Mouse (Mus musculus): ENCODE data around the gene Srrt. TPM values are rescaled to one million over a fixed set of nuclear protein-coding genes. Genes with fewer than 3 reads are reported as not detected.

Gene Srrt
- polyA plus RNA-seq, 1 experiment from 2014 or later: 90.7 TPM

GRCm38 (mm10) chr5:137346983-137347382, 39.5 kb upstream of the Srrt start:
- no peak for ATAC-seq (ENCODE audit: low FRiP score)
- Histone ChIP-seq H3K4me3 (replicated peaks) (no peak overlapping the region), H3K27ac (replicated peaks) (no peak overlapping the region), H3K27me3 (replicated peaks) (peaks cover 26% of the 10 kb centered on the region), H3K36me3 (no peaks in the 10 kb centered on the region), H3K9me3 (replicated peaks) (no peaks in the 10 kb centered on the region), H3K4me2 (no peak overlapping the region), H3K4me1 (peaks cover 35% of the 10 kb centered on the region), H3K9ac (replicated peaks) (no peak overlapping the region)
- WGBS: 93% methylated on average over 4 of the region's 4 CpGs

DNA sequence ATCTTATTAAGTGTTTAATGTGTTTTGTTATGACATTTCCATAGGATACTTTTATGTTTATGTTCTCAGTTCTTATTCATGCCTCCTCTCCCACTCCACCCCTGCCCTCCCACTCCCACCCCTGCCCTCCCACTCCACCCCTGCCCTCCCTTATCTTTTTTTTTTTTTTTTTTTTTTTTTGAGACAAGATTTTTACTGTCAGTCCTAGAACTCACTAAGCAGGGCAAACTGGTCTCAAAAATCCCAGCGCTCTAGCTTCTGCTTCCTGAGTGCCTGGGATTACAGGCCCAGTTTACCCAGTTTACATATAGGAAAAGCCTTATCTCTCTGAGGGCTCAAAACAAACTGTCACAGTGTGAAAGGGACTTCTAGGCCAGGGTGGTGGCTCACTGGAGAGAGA, 38.9 kb upstream of the Srrt start:
- H3K36me3 ChIP-seq: no peaks in the 10 kb centered on the region
- WGBS: 87% methylated on average over 1 of the region's 1 CpGs
- H3K4me3 ChIP-seq (replicated peaks): no peak overlapping the region

DNA sequence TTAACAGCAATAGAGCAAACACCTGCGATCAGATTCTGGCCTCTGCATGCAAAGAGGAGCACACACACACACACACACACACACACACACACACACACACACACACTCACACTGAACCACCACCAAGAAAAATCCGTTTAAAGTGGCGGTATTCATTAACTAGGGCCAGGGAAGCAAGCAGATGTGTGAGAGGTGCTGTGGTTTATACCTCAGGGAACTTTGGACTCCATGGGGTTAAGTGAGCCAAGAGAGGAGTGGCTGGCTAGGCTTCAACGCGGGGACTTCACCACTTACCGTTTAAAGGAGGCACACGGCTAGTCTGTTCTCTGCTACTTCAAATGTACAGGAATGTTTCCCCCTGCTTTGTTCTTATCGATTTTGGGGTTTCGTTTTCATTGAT, 38.3 kb upstream of the Srrt start:
- WGBS: 22% methylated on average over 9 of the region's 9 CpGs
- H3K4me1 ChIP-seq: peaks cover 25% of the 10 kb centered on the region
- no peaks in the 10 kb centered on the region for H3K9me3 ChIP-seq (replicated peaks)
- no peak for ATAC-seq (ENCODE audit: low FRiP score)
- no peaks in the 10 kb centered on the region for H3K36me3 ChIP-seq
- no peak overlapping the region for H3K4me3 ChIP-seq (replicated peaks)
- no peak overlapping the region for H3K9ac ChIP-seq (replicated peaks)
- H3K27ac ChIP-seq (replicated peaks): no peak overlapping the region
- no peak overlapping the region for H3K4me2 ChIP-seq
- H3K27me3 ChIP-seq (replicated peaks): peaks cover 23% of the 10 kb centered on the region

More for the DNA sequence above, 38.9 kb upstream of the Srrt start:
- Histone ChIP-seq H3K9me3 (replicated peaks) (no peaks in the 10 kb centered on the region), H3K27ac (replicated peaks) (no peak overlapping the region), H3K9ac (replicated peaks) (no peak overlapping the region), H3K4me2 (no peak overlapping the region), H3K4me1 (peaks cover 31% of the 10 kb centered on the region), H3K27me3 (replicated peaks) (peaks cover 26% of the 10 kb centered on the region)
- ATAC-seq (ENCODE audit: low FRiP score): no peak

- no peak overlapping the region for H3K9ac ChIP-seq (replicated peaks)
- no peak for ATAC-seq (ENCODE audit: low FRiP score)
- no peak overlapping the region for H3K4me2 ChIP-seq
- peaks cover 22% of the 10 kb centered on the region for H3K4me1 ChIP-seq
- no peaks in the 10 kb centered on the region for H3K9me3 ChIP-seq (replicated peaks)
- no peak overlapping the region for H3K4me3 ChIP-seq (replicated peaks)
- H3K27me3 ChIP-seq (replicated peaks): peaks cover 4% of the 10 kb centered on the region
- H3K36me3 ChIP-seq: no peaks in the 10 kb centered on the region
- H3K27ac ChIP-seq (replicated peaks): no peak overlapping the region
These were observed 36.4 kb upstream of the Srrt start for GRCm38 (mm10) chr5:137343869-137344268.

GRCm38 (mm10) chr5:137343412-137343811, 35.9 kb upstream of the Srrt start:
- Histone ChIP-seq H3K27ac (replicated peaks) (no peak overlapping the region), H3K9me3 (replicated peaks) (no peaks in the 10 kb centered on the region), H3K36me3 (no peaks in the 10 kb centered on the region), H3K27me3 (replicated peaks) (no peaks in the 10 kb centered on the region; the same call in none of the 2 replicates), H3K9ac (replicated peaks) (no peak overlapping the region), H3K4me1 (peaks cover 22% of the 10 kb centered on the region), H3K4me2 (no peak overlapping the region), H3K4me3 (replicated peaks) (no peak overlapping the region)
- 96% methylated on average over 5 of the region's 5 CpGs for WGBS
- no peak for ATAC-seq (ENCODE audit: low FRiP score)

DNA sequence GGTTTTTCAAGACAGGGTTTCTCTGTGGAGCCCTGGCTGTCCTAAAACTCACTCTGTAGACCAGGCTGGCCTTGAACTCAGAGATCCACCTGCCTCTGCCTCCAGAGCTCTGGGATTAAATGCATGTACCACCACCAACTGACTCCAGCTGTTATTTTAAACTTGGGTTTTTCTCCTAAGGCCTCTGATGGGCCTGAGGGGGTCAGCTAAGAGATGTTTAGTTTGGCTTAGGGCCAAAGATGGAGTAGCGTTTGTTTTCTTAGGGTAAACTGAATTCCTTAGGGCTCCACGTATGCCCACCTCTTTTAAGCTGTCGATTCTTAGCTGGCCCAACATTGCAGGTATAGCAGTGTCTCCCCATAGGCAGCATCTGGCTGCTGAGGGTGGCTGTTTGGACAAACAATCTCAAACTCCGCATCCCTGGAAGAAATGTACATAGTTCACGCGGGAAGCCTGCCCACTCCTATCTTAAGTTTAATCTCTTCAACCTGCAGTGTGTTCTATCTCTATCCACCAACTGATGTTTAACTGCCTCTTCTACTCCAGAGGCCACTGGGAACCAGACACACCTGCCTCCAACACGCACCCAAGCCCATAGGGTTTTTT, 35.0 kb upstream of the Srrt start:
- no peak for ATAC-seq (ENCODE audit: low FRiP score)
- H3K9me3 ChIP-seq (replicated peaks): no peaks in the 10 kb centered on the region
- no peak overlapping the region for H3K4me3 ChIP-seq (replicated peaks)
- H3K36me3 ChIP-seq: no peaks in the 10 kb centered on the region
- no peak overlapping the region for H3K9ac ChIP-seq (replicated peaks)
- 74% methylated on average over 7 of the region's 7 CpGs for WGBS
- no peak overlapping the region for H3K4me2 ChIP-seq
- no peak overlapping the region for H3K27ac ChIP-seq (replicated peaks)
- no peaks in the 10 kb centered on the region; the same call in 1 of the 2 replicates for H3K27me3 ChIP-seq (replicated peaks)
- H3K4me1 ChIP-seq: peaks cover 23% of the 10 kb centered on the region

DNA sequence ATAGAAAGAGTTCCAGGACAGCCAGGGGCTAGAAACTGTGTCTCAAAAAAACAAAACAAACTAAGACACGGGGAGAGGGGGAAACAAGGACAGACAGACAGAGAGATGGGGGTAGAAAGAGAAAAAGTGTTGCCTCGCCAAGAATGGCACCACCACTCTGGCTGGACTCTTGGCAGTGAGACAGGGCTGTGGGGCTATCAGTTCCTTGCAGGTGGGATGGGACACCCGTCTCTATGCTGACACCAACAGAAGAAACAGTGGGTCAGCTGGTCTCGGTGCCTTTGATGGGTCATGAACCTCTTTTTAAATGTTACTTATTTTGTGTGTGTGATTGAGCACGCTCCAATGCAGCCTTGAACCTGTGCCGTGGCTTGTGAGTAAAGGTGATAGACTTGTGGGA, 32.7 kb upstream of the Srrt start:
- no peak overlapping the region for H3K9ac ChIP-seq (replicated peaks)
- H3K4me2 ChIP-seq: peak overlapping the region; percentile 85
- peak overlapping the region; percentile 41 for H3K4me3 ChIP-seq (replicated peaks)
- no peaks in the 10 kb centered on the region for H3K27me3 ChIP-seq (replicated peaks)
- ATAC-seq (ENCODE audit: low FRiP score): no peak
- peak overlapping the region; percentile 80 for H3K27ac ChIP-seq (replicated peaks)
- no peaks in the 10 kb centered on the region for H3K9me3 ChIP-seq (replicated peaks)
- no peaks in the 10 kb centered on the region for H3K36me3 ChIP-seq
- peaks cover 25% of the 10 kb centered on the region for H3K4me1 ChIP-seq
- WGBS: 75% methylated on average over 6 of the region's 6 CpGs

DNA sequence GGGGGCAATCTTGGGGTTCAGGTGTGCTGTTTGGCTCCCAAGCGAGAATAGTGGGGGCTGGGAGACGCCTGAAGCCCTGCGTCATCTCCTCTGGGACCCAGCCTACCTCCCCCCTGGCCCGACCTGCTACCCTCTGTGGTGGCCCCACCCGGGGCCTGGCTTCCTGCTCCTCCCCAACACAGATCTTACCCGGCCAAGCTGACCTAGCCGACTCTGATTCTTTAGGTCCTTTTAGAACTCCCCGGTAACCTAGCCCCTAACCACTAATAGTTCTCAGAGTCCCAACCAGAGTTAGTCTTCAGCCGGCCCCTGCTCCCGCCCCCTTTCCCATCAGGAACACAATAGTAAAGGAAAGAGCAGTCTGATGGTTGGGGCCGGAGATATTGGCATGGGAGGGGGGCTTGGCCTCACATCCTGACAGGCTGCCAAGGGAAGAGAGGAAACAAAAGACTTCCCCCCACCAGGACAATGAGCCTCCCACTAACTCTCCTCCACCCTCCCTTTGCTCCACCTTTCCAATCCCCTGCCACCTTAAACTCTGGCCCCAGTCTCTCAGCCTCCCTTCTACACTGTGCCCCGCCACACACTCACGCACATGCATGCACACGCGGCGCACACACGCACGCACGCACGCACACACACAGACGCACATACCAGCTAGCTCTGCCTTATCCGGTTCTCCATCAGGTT, 32.0 kb upstream of the Srrt start:
- ATAC-seq (ENCODE audit: low FRiP score): peak; percentile 55
- peak overlapping the region; percentile 54 for H3K9ac ChIP-seq (replicated peaks)

GRCm38 (mm10) chr5:137338663-137339289, 31.3 kb upstream of the Srrt start:
- H3K9ac ChIP-seq (replicated peaks): peak overlapping the region; percentile 54
- peak overlapping the region; percentile 85 for H3K4me2 ChIP-seq
- ATAC-seq (ENCODE audit: low FRiP score): peak; percentile 22
- H3K27ac ChIP-seq (replicated peaks): peak overlapping the region; percentile 80
- H3K27me3 ChIP-seq (replicated peaks): no peaks in the 10 kb centered on the region
- peak overlapping the region; percentile 41 for H3K4me3 ChIP-seq (replicated peaks)
- no peaks in the 10 kb centered on the region for H3K9me3 ChIP-seq (replicated peaks)
- peaks cover 29% of the 10 kb centered on the region for H3K4me1 ChIP-seq
- WGBS: under 1% methylated on average over 11 of the region's 11 CpGs
- H3K36me3 ChIP-seq: no peaks in the 10 kb centered on the region

More for the DNA sequence above, 32.0 kb upstream of the Srrt start:
- H3K27ac ChIP-seq (replicated peaks): peak overlapping the region; percentile 80
- peak overlapping the region; percentile 41 for H3K4me3 ChIP-seq (replicated peaks)
- 6% methylated on average over 22 of the region's 22 CpGs for WGBS
- no peaks in the 10 kb centered on the region for H3K36me3 ChIP-seq
- peaks cover 25% of the 10 kb centered on the region for H3K4me1 ChIP-seq
- peak overlapping the region; percentile 85 for H3K4me2 ChIP-seq
- no peaks in the 10 kb centered on the region for H3K27me3 ChIP-seq (replicated peaks)
- no peaks in the 10 kb centered on the region for H3K9me3 ChIP-seq (replicated peaks)

DNA sequence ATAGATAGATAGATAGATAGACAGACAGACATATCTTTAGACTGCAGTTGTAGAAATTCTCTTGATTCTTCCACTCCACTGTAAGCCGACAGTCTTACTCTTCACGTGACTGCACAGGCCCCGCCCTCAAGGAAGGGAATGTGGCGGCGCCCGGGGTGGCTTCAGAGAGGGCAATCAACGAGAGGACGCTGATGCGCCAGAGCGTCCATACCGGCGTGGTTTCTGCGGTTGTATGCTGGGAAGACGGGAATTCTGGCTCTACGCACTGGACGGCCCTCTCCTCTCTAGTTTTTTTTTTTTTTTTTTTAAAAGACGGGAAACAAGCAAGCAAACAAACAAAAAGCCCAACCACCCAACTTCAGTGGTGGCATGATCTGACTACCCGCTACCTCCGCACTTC, 30.8 kb upstream of the Srrt start:
- WGBS: under 1% methylated on average over 19 of the region's 19 CpGs
- H3K27me3 ChIP-seq (replicated peaks): no peaks in the 10 kb centered on the region
- H3K4me2 ChIP-seq: peak overlapping the region; percentile 85
- no peaks in the 10 kb centered on the region for H3K36me3 ChIP-seq
- peak overlapping the region; percentile 41 for H3K4me3 ChIP-seq (replicated peaks)
- peak overlapping the region; percentile 54 for H3K9ac ChIP-seq (replicated peaks)
- peaks cover 29% of the 10 kb centered on the region for H3K4me1 ChIP-seq
- H3K9me3 ChIP-seq (replicated peaks): no peaks in the 10 kb centered on the region
- ATAC-seq (ENCODE audit: low FRiP score): peak; percentile 83
- H3K27ac ChIP-seq (replicated peaks): peak overlapping the region; percentile 80

- Histone ChIP-seq H3K27me3 (replicated peaks) (no peaks in the 10 kb centered on the region), H3K9me3 (replicated peaks) (no peaks in the 10 kb centered on the region), H3K36me3 (no peaks in the 10 kb centered on the region), H3K4me2 (no peak overlapping the region), H3K4me1 (peaks cover 38% of the 10 kb centered on the region), H3K27ac (replicated peaks) (no peak overlapping the region), H3K9ac (replicated peaks) (no peak overlapping the region), H3K4me3 (replicated peaks) (no peak overlapping the region)
- no peak for ATAC-seq (ENCODE audit: low FRiP score)
- 67% methylated on average over 8 of the region's 8 CpGs for WGBS
These were observed 29.7 kb upstream of the Srrt start for GRCm38 (mm10) chr5:137337190-137337589.

DNA sequence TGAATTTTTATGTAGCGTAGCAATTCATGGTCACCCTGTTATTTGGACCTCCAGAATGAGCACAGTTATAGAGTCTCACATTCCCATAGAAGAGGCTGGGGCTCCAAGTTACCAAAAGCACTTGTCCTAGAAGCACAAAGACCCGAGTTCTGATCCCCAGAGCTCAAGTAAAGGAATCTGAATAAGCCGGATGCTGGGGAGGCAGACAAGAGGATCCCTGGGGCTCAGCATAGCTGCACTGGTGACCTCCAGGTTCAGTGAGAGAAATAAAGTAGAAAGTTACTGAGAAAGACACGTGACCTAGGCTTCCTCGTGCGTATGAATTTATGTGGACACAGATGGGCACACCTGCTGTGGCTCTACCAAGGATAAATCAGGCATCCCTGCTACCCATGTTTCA, 27.6 kb upstream of the Srrt start:
- H3K9me3 ChIP-seq (replicated peaks): no peaks in the 10 kb centered on the region
- H3K4me3 ChIP-seq (replicated peaks): no peak overlapping the region
- ATAC-seq (ENCODE audit: low FRiP score): no peak
- H3K27me3 ChIP-seq (replicated peaks): no peaks in the 10 kb centered on the region
- no peak overlapping the region for H3K27ac ChIP-seq (replicated peaks)
- H3K4me1 ChIP-seq: peaks cover 42% of the 10 kb centered on the region
- 0 out of 2 replicates have a peak overlapping the region, but pooled peaks have one; percentile 7 for H3K9ac ChIP-seq (replicated peaks)
- no peak overlapping the region for H3K4me2 ChIP-seq
- no peaks in the 10 kb centered on the region; the same call in 1 of the 2 replicates for H3K36me3 ChIP-seq
- WGBS: 82% methylated on average over 6 of the region's 6 CpGs
